Mouse (Mus musculus) forebrain, embryonic 16.5 days (tissue): ENCODE data around the gene Ranbp1. TPM values are rescaled to one million over a fixed set of nuclear protein-coding genes. Genes with fewer than 3 reads are reported as not detected.
"Not testable (repeated sequence)": the region's sequence is repeated elsewhere in the genome, so short reads cannot be mapped to it uniquely, and the experiment has no call there.

Experiments used
- ATAC-seq: fragments of 200-750 bp; cut with Nextera tagmentation; 2 replicates; pipeline ENCODE4 v1.8.0; 2017; ENCODE audit warnings: mild to moderate bottlenecking, moderate library complexity
- H3K27ac ChIP-seq: fragments of 300-500 bp; sonication (generic); 2 replicates; pipeline ENCODE4 v1.5.1; 2014; ENCODE audit warnings: low read length, control low read depth
- H3K27me3 ChIP-seq: fragments of 300-500 bp; sonication (generic); replicated peaks from 2 replicates; pipeline ENCODE4 v1.6.1; 2014; ENCODE audit warnings: low read length; ENCODE audit not compliant: control insufficient read depth, insufficient read depth
- H3K36me3 ChIP-seq: fragments of 300-500 bp; sonication (generic); 2 replicates; pipeline ENCODE4 v1.6.1; 2014; ENCODE audit not compliant: control insufficient read depth, insufficient read depth
- H3K4me1 ChIP-seq: fragments of 300-500 bp; sonication (generic); replicated peaks from 2 replicates; pipeline ENCODE4 v1.6.1; 2014; ENCODE audit warnings: low read length; ENCODE audit not compliant: control insufficient read depth, insufficient read depth
- H3K4me2 ChIP-seq: fragments of 300-500 bp; sonication (generic); 2 replicates; pipeline ENCODE4 v1.6.1; 2014; ENCODE audit warnings: mild to moderate bottlenecking, low read length, control low read depth
- H3K4me3 ChIP-seq: fragments of 300-500 bp; sonication (generic); replicated peaks from 2 replicates; pipeline ENCODE4 v1.5.1; 2014; ENCODE audit warnings: mild to moderate bottlenecking, low read length, control low read depth
- H3K9ac ChIP-seq: fragments of 300-500 bp; sonication (generic); replicated peaks from 2 replicates; pipeline ENCODE4 v1.6.1; 2014; ENCODE audit warnings: low read depth, low read length, control low read depth
- H3K9me3 ChIP-seq: fragments of 300-500 bp; sonication (generic); 2 replicates; pipeline ENCODE4 v1.6.1; 2016; ENCODE audit warnings: low read length; ENCODE audit not compliant: control insufficient read depth
- WGBS: fragments of 180-500 bp; shearing (Covaris S2); extraction: QIAGEN DNeasy Blood & Tissue Kit; methylation state at CpG from one replicate; pipeline ENCODE4 v1.1.7; 2014; 5-methylcytosine and 5-hydroxymethylcytosine counted together
- microRNA counts: library from miRNA; unstranded; fragments of <30 nt; microRNA quantifications from one replicate; lab custom pipeline; 2016
- microRNA-seq: library from miRNA; unstranded; fragments of <30 nt; microRNA quantifications from one replicate; pipeline ENCODE4, GENCODE M21; 2017
- polyA plus RNA-seq: library from polyadenylated mRNA; unstranded; fragments of >200 nt; fragmentation: Nextera tagmentation; extraction: Ambion mirVana; gene quantifications from 2 replicates; pipeline ENCODE4 v1.2.1, GENCODE M21; 2015

Ranbp1 gene
- polyA plus RNA-seq, 1 experiment from 2014 or later, result 370 TPM

- not testable (repeated sequence) for ATAC-seq, H3K27me3 ChIP-seq, H3K27ac ChIP-seq, H3K4me3 ChIP-seq, H3K9me3 ChIP-seq, H3K4me2 ChIP-seq, H3K9ac ChIP-seq, H3K36me3 ChIP-seq
- H3K4me1 ChIP-seq, result peaks cover 31% of the 10 kb centered on the region
- 42% methylated on average over 3 of the region's 3 CpGs for whole genome bisulfite sequencing
Measured at GRCm38 (mm10) chr16:18195561-18195960, 53.0 kb downstream of the Ranbp1 start.

GRCm38 (mm10) chr16:18195068-18195467, 53.5 kb downstream of the Ranbp1 start:
- Histone ChIP-seq H3K27me3 (no peaks in the 10 kb centered on the region), H3K4me2 (no peak overlapping the region), H3K27ac (peak overlapping the region; percentile 16; the same call in 1 of the 2 replicates), H3K9ac (no peak overlapping the region), H3K36me3 (no peaks in the 10 kb centered on the region), H3K4me3 (no peak overlapping the region), H3K4me1 (peaks cover 31% of the 10 kb centered on the region), H3K9me3 (no peaks in the 10 kb centered on the region)
- WGBS, result 35% methylated on average over 5 of the region's 5 CpGs
- peak; percentile 58 for ATAC-seq

GRCm38 (mm10) chr16:18194208-18194985, 54.1 kb downstream of the Ranbp1 start:
- peak overlapping the region; percentile 16 for H3K27ac ChIP-seq
- WGBS, result 62% methylated on average over 15 of the region's 15 CpGs
- no peak overlapping the region for H3K4me3 ChIP-seq
- peak; percentile 31 for ATAC-seq
- H3K27me3 ChIP-seq, result no peaks in the 10 kb centered on the region
- no peak overlapping the region for H3K4me2 ChIP-seq
- peak overlapping the region; percentile 24; the same call in 1 of the 2 replicates for H3K9ac ChIP-seq
- H3K9me3 ChIP-seq, result no peaks in the 10 kb centered on the region
- H3K4me1 ChIP-seq, result peaks cover 31% of the 10 kb centered on the region
- H3K36me3 ChIP-seq, result no peaks in the 10 kb centered on the region

- H3K36me3 ChIP-seq, result no peaks in the 10 kb centered on the region
- no peaks in the 10 kb centered on the region for H3K27me3 ChIP-seq
- H3K9ac ChIP-seq, result no peak overlapping the region
- WGBS, result 78% methylated on average over 2 of the region's 2 CpGs
- H3K4me1 ChIP-seq, result peaks cover 16% of the 10 kb centered on the region
- H3K4me2 ChIP-seq, result no peak overlapping the region
- H3K27ac ChIP-seq, result no peak overlapping the region
- ATAC-seq, result no peak
- H3K4me3 ChIP-seq, result no peak overlapping the region
- no peaks in the 10 kb centered on the region for H3K9me3 ChIP-seq
Measured at GRCm38 (mm10) chr16:18191006-18191405, 57.5 kb downstream of the Ranbp1 start.

MicroRNAs within 50 kb of the gene (microRNA counts, 519-probe panel; counts per million panel counts)
- 2,298 counts per million, percentile 51 among the panel's probes with 10 or more counts for microRNA mmu-miR-1306 (lab: Ali Mortazavi, UCI)

Small RNAs within 50 kb of the gene (microRNA-seq; reads per million reads assigned to microRNA genes)
- gene Gm24572, result 0.62 reads per million
- gene Mir1306, result 241 reads per million, percentile 66 among the genes with 10 or more reads in this experiment

Other genes with a start within 250 kb of the Ranbp1 start
- 145 and 156 TPM in 2 replicates for gene Dgcr6, start 195.9 kb downstream of the Ranbp1 start, polyA plus RNA-seq
- 4.1 and 4.2 TPM in 2 replicates for gene Prodh, start 158.5 kb downstream of the Ranbp1 start, polyA plus RNA-seq
- gene Rtn4r, start 121.1 kb downstream of the Ranbp1 start, polyA plus RNA-seq, result 21.7 and 24.4 TPM in 2 replicates
- gene Ccdc188, start 30.9 kb downstream of the Ranbp1 start, polyA plus RNA-seq, result 0.19 TPM in 1 of 2 replicates, not detected in the other
- gene Zdhhc8, start 13.6 kb downstream of the Ranbp1 start, polyA plus RNA-seq, result 15.1 and 17.4 TPM in 2 replicates
- 118 and 139 TPM in 2 replicates for gene Trmt2a, start 53 bp downstream of the Ranbp1 start, polyA plus RNA-seq
- gene Gm49776, start 9.6 kb upstream of the Ranbp1 start, polyA plus RNA-seq, result 2.0 TPM in 1 of 2 replicates, not detected in the other
- 39.2 and 40.8 TPM in 2 replicates for gene Dgcr8, start 40.5 kb upstream of the Ranbp1 start, polyA plus RNA-seq
- 74.9 and 86.8 TPM in 2 replicates for gene Tango2, start 99.4 kb upstream of the Ranbp1 start, polyA plus RNA-seq
- 58.6 and 67.8 TPM in 2 replicates for gene Arvcf, start 99.5 kb upstream of the Ranbp1 start, polyA plus RNA-seq
- gene Txnrd2, start 177.7 kb upstream of the Ranbp1 start, polyA plus RNA-seq, result 24.0 and 27.8 TPM in 2 replicates
- gene Comt, start 178.1 kb upstream of the Ranbp1 start, polyA plus RNA-seq, result 88.8 and 98.1 TPM in 2 replicates
- 14.1 and 14.6 TPM in 2 replicates for gene Gnb1l, start 250.0 kb upstream of the Ranbp1 start, polyA plus RNA-seq